8 mouse cellular contexts compared by ENCODE assay signal in the genomic region with DNA sequence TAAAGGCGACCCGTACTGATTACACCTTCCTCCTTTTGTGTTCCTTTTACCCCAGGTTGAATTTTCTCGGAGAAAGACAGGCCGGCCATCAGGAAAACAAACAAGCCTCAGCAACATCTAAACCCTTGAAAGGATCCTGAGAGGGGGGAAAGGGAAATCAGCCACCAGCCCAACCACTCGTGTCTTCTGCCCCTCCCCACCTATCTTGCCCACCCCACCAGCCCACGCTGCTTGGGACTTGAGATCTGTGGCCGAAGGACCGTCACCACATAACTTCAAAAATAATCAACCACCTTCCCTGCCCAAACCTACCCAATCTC. TPM values are rescaled to one million over a fixed set of nuclear protein-coding genes. Genes with fewer than 3 reads are reported as not detected.
DNase-seq lines count a peak whose midpoint lies in the region; ATAC-seq and TF ChIP-seq lines count a peak whose summit lies in the region.

No protein-coding gene starts in this region.

- H3K4me3 ChIP-seq in cerebellum, adult 2 months (replicated peaks; ENCODE audit: insufficient read depth, low read depth, low read length) = peak overlapping the region; percentile 99
- H3K4me3 ChIP-seq in intestine, postnatal 0 days (ENCODE audit: low read depth, low read length) = peak overlapping the region; percentile 86
- H3K4me3 ChIP-seq in midbrain, embryonic 10.5 days = peak overlapping the region; percentile 86

- peak in 1 of 2 experiments; percentile 60 for DNase-seq in cerebellum, adult 2 months
- DNase-seq in cerebellum, adult 11 months = no peak
- DNase-seq in thymus, postnatal 4 days = peak; percentile 62
- DNase-seq in thymus, postnatal 25 days = no peak
- no peak for DNase-seq in midbrain, embryonic 10.5 days (ENCODE audit: low spot score)
- DNase-seq in left cerebral cortex, postnatal 4 days = no peak
- DNase-seq in frontal cortex, postnatal 14 days (ENCODE audit: low spot score in 2 of 2) = no peak

- H3K27ac ChIP-seq in cerebellum, adult 2 months (ENCODE audit: insufficient read depth, low read length) = peak overlapping the region; percentile 93
- H3K27ac ChIP-seq in intestine, postnatal 0 days (ENCODE audit: low read depth, low read length) = peak overlapping the region; percentile 95
- peak overlapping the region; percentile 97 for H3K27ac ChIP-seq in midbrain, embryonic 10.5 days (replicated peaks)

- no peaks in the 10 kb centered on the region for H3K9me3 ChIP-seq in intestine, postnatal 0 days (ENCODE audit: control insufficient read depth)
- H3K9me3 ChIP-seq in midbrain, embryonic 10.5 days (replicated peaks) = no peaks in the 10 kb centered on the region

- H3K4me1 ChIP-seq in cerebellum, adult 2 months (ENCODE audit: control insufficient read depth, insufficient read depth, low read length) = no peaks in the 10 kb centered on the region; the same call in 1 of the 2 replicates
- H3K4me1 ChIP-seq in intestine, postnatal 0 days (replicated peaks; ENCODE audit: control insufficient read depth, insufficient read depth, low read length) = peaks cover 7% of the 10 kb centered on the region; the same call in 1 of the 2 replicates
- H3K4me1 ChIP-seq in midbrain, embryonic 10.5 days = peaks cover 34% of the 10 kb centered on the region

- WGBS in cerebellum, adult 2 months = 0% methylated on average over 8 of the region's 8 CpGs
- WGBS in intestine, postnatal 0 days = 0% methylated on average over 8 of the region's 8 CpGs
- WGBS in midbrain, embryonic 10.5 days = under 1% methylated on average over 8 of the region's 8 CpGs

- H3K9ac ChIP-seq in intestine, postnatal 0 days (ENCODE audit: low read depth, low read length) = peak overlapping the region; percentile 93

- H3K36me3 ChIP-seq in intestine, postnatal 0 days (ENCODE audit: control insufficient read depth, insufficient read depth) = peaks cover 14% of the 10 kb centered on the region
- peaks cover 53% of the 10 kb centered on the region for H3K36me3 ChIP-seq in midbrain, embryonic 10.5 days

- intact Hi-C loops in left cerebral cortex, postnatal 4 days (cut with DNase I) = no loop called here

- no peaks in the 10 kb centered on the region for H3K27me3 ChIP-seq in cerebellum, adult 2 months (ENCODE audit: control insufficient read depth, insufficient read depth, low read length)
- H3K27me3 ChIP-seq in intestine, postnatal 0 days (replicated peaks; ENCODE audit: control insufficient read depth, insufficient read depth, low read length) = no peaks in the 10 kb centered on the region
- no peaks in the 10 kb centered on the region for H3K27me3 ChIP-seq in midbrain, embryonic 10.5 days (ENCODE audit: low read depth, poor library complexity, severe bottlenecking)

- H3K4me2 ChIP-seq in intestine, postnatal 0 days (replicated peaks; ENCODE audit: low read depth) = peak overlapping the region; percentile 69

- TF ChIP-seq CTCF in cerebellum, adult 2 months (IDR thresholded peaks at IDR 0.05; ENCODE audit: borderline replicate concordance, insufficient read depth, low read depth, low read length) = no peak
- no peak for TF ChIP-seq CTCF in intestine, postnatal 0 days (IDR thresholded peaks at IDR 0.05; ENCODE audit: low read depth)

- no peak for TF ChIP-seq POLR2A in cerebellum, adult 2 months (IDR thresholded peaks at IDR 0.05; ENCODE audit: borderline replicate concordance, insufficient read depth, low read length)

- ATAC-seq in intestine, postnatal 0 days = no peak

RNA-seq across cellular contexts. Expression of a gene that starts 0.9 kb away (rescaled TPM):
- 42.3 and 44.9 TPM in 2 replicates for polyA plus RNA-seq in cerebellum, adult 2 months (2012; rRNA removed)
- polyA plus RNA-seq in intestine, postnatal 0 days (2015; fragmentation: Nextera tagmentation; extraction: Ambion mirVana) = 13.8 and 14.3 TPM in 2 replicates
- 58.8 and 63.3 TPM in 2 replicates for polyA plus RNA-seq in midbrain, embryonic 10.5 days (2016; fragmentation: Nextera tagmentation; extraction: Ambion mirVana)
- 10 to 100 TPM; 75.1 to 76.5 TPM for total RNA-seq in left cerebral cortex, postnatal 4 days (2021)

RNA-seq across cellular contexts. Expression of a gene that starts 0.9 kb away (rescaled TPM):
- 62.5 and 65.1 TPM in 2 replicates for polyA plus RNA-seq in cerebellum, adult 2 months (2012; rRNA removed)
- polyA plus RNA-seq in intestine, postnatal 0 days (2015; fragmentation: Nextera tagmentation; extraction: Ambion mirVana) = 81.6 and 85.7 TPM in 2 replicates
- 72.2 and 92.6 TPM in 2 replicates for polyA plus RNA-seq in midbrain, embryonic 10.5 days (2016; fragmentation: Nextera tagmentation; extraction: Ambion mirVana)
- 10 to 100 TPM; 45.9 to 47.4 TPM for total RNA-seq in left cerebral cortex, postnatal 4 days (2021)

RNA-seq across cellular contexts. Expression of a gene that starts 7.2 kb away (rescaled TPM):
- 80.2 and 81.5 TPM in 2 replicates for polyA plus RNA-seq in cerebellum, adult 2 months (2012; rRNA removed)
- 11.0 and 11.9 TPM in 2 replicates for polyA plus RNA-seq in intestine, postnatal 0 days (2015; fragmentation: Nextera tagmentation; extraction: Ambion mirVana)
- polyA plus RNA-seq in midbrain, embryonic 10.5 days (2016; fragmentation: Nextera tagmentation; extraction: Ambion mirVana) = 124 and 178 TPM in 2 replicates
- total RNA-seq in left cerebral cortex, postnatal 4 days (2021) = 100 to 1,000 TPM; 285 to 292 TPM

RNA-seq across cellular contexts. Expression of a gene that starts 19.9 kb away (rescaled TPM):
- 161 and 173 TPM in 2 replicates for polyA plus RNA-seq in cerebellum, adult 2 months (2012; rRNA removed)
- 31.5 and 32.3 TPM in 2 replicates for polyA plus RNA-seq in intestine, postnatal 0 days (2015; fragmentation: Nextera tagmentation; extraction: Ambion mirVana)
- 29.0 and 29.6 TPM in 2 replicates for polyA plus RNA-seq in midbrain, embryonic 10.5 days (2016; fragmentation: Nextera tagmentation; extraction: Ambion mirVana)
- 10 to 100 TPM; 59.8 to 69.2 TPM for total RNA-seq in left cerebral cortex, postnatal 4 days (2021)

RNA-seq across cellular contexts. Expression of a gene that starts 37.5 kb away (rescaled TPM):
- 52.2 and 57.4 TPM in 2 replicates for polyA plus RNA-seq in cerebellum, adult 2 months (2012; rRNA removed)
- polyA plus RNA-seq in intestine, postnatal 0 days (2015; fragmentation: Nextera tagmentation; extraction: Ambion mirVana) = 17.2 and 18.1 TPM in 2 replicates
- polyA plus RNA-seq in midbrain, embryonic 10.5 days (2016; fragmentation: Nextera tagmentation; extraction: Ambion mirVana) = 51.6 and 54.3 TPM in 2 replicates
- 10 to 100 TPM; 37.4 to 38.8 TPM for total RNA-seq in left cerebral cortex, postnatal 4 days (2021)
